Mouse (Mus musculus): ENCODE data around the gene Tcp1.
A peak's percentile ranks its signal among the peaks of the same experiment; 100 is the strongest.
"Not testable (repeated sequence)": the region's sequence is repeated elsewhere in the genome, so short reads cannot be mapped to it uniquely, and the experiment has no call there.

The Tcp1 gene

DNA sequence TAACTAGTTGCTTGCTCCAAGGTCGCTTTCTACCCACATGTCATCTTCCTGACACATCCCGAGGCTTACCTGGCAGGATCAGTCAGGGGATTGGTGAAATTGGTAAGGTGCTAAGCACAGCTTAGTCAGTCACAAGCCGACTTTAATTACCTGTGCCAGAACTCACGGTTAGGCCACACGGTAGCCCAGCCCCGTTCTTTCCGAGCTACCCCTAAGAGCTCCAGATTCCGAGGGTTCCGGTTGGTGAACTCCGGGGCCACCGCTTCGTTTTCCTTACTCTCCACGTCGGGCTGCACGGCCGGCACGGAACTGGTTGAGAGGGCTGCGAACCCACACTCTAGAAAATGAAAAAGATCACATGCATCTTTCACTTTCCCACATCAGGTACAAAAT, at the start of gene Tcp1:
TSS of gene Tcp1 (plus strand) at position 214 of the 393 bp plus-strand sequence.
- no peak for DNase-seq (ENCODE audit: low spot score in 2 of 2)

- DNase-seq (ENCODE audit: low spot score in 2 of 2): peak; percentile 49 to 76
These were observed 48.6 kb upstream of the Tcp1 start for GRCm38 (mm10) chr17:12866853-12867252.

GRCm38 (mm10) chr17:12868043-12868442, 47.5 kb upstream of the Tcp1 start, which contains the start of gene Mas1:
TSS of gene Mas1 (minus strand) at chr17:12868143.
- DNase-seq (ENCODE audit: low spot score in 2 of 2): no peak

DNA sequence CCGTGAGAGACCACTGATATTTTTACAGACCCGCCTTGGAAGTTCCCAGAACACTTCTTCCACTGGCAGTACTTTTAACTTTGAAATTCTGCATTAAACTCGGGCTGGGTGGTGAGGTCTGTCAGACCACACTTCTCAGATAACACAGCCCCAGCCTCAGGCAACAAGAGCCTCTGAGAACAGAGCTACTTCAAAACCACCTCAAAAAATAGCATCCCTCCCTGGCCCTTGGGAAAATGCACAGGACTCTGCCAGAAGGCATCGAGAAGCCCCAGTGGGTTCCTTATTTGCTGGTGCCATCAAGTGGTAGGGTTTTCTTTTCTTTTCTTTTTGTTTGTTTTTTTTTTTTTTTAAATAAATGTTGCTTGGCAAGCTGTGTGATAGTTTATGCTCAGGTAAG, 46.9 kb upstream of the Tcp1 start:
- DNase-seq (ENCODE audit: low spot score in 2 of 2): no peak

- DNase-seq (ENCODE audit: low spot score in 2 of 2): peak in 1 of 2 experiments; percentile 52
These were observed 43.0 kb upstream of the Tcp1 start for GRCm38 (mm10) chr17:12872275-12873028.

GRCm38 (mm10) chr17:12875734-12876133, 39.8 kb upstream of the Tcp1 start, which contains the start of gene Mrgprh:
TSS of gene Mrgprh (plus strand) at chr17:12876034.
- no peak for DNase-seq (ENCODE audit: low spot score in 2 of 2)

GRCm38 (mm10) chr17:12880178-12880577, 35.3 kb upstream of the Tcp1 start:
- peak; percentile 42 to 92 for DNase-seq (ENCODE audit: low spot score in 2 of 2)

DNA sequence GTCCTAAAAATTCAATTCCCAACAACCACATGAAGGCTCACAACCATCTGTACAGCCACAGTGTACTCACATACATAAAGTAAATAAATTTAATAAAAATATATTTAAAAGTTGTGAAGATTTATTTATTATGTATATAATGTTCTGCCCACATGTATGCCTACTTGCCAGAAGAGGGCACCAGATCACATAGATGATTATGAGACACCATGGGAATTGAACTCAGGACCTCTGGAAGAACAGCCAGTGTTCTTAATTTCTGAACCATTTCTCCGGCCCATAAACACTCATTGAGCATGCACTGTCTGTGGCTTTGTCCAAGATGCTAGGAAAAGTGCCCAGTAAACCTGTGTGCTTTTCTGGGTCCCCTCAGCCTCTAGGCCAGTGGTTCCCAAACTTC, 34.3 kb upstream of the Tcp1 start:
- no peak for DNase-seq (ENCODE audit: low spot score in 2 of 2)

GRCm38 (mm10) chr17:12886620-12887019, 28.9 kb upstream of the Tcp1 start:
- no peak for DNase-seq (ENCODE audit: low spot score in 2 of 2)

GRCm38 (mm10) chr17:12887021-12887775, 28.3 kb upstream of the Tcp1 start:
- no peak for DNase-seq (ENCODE audit: low spot score in 2 of 2)

- no peak for DNase-seq (ENCODE audit: low spot score in 2 of 2)
These were observed 24.4 kb upstream of the Tcp1 start for GRCm38 (mm10) chr17:12891054-12891453.

DNA sequence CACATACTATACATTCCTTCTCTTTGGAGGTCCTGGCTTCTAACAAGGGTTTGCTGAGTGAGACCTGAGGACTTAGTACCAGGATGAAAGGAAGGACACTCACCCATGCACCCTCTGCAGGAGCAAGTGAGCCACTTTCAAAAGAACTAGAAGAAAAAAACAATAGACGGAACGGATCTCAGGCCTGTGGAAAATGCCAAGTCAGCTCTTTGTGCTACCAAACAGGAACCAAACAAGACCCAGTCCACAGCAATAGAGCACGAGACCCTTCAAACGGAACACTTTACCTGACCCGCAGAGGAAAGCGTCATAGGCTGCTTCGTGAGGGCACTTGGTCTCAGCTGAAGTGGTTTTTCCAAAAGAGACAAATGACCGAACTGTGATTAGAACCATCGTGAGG, 23.5 kb upstream of the Tcp1 start:
- no peak for DNase-seq (ENCODE audit: low spot score in 2 of 2)

DNA sequence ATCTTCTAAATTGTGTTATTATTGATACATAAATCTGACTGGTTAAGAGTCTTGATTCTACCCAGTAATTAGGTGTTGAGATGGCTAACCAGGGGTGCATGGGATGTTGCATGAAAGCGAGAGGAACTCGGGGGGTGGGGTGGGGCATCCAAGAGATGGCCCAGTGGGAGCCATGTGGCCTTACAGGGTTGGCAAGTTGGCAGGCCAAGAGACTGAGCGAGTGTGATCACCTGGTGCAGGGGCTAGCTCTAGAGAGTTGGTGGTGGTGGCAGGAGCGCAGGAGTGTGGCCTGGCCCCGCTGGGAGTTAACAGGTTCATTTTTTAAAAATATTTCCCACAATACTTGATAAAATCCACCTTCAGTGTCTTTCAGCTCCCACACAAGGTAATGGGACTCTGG, 17.8 kb upstream of the Tcp1 start:
- no peak for DNase-seq (ENCODE audit: low spot score in 2 of 2)

- not testable (repeated sequence) for DNase-seq (ENCODE audit: low spot score in 2 of 2)
These were observed 16.9 kb upstream of the Tcp1 start for GRCm38 (mm10) chr17:12898607-12899006.

GRCm38 (mm10) chr17:12902291-12902690, 13.2 kb upstream of the Tcp1 start:
- no peak for DNase-seq (ENCODE audit: low spot score in 2 of 2)

GRCm38 (mm10) chr17:12903372-12904333, 11.8 kb upstream of the Tcp1 start:
- DNase-seq (ENCODE audit: low spot score in 2 of 2): no peak

GRCm38 (mm10) chr17:12904349-12904748, 11.2 kb upstream of the Tcp1 start:
- no peak for DNase-seq (ENCODE audit: low spot score in 2 of 2)

GRCm38 (mm10) chr17:12905810-12906209, 9.7 kb upstream of the Tcp1 start:
- DNase-seq (ENCODE audit: low spot score in 2 of 2): no peak

GRCm38 (mm10) chr17:12906436-12906835, 9.1 kb upstream of the Tcp1 start:
- DNase-seq (ENCODE audit: low spot score in 2 of 2): no peak

DNA sequence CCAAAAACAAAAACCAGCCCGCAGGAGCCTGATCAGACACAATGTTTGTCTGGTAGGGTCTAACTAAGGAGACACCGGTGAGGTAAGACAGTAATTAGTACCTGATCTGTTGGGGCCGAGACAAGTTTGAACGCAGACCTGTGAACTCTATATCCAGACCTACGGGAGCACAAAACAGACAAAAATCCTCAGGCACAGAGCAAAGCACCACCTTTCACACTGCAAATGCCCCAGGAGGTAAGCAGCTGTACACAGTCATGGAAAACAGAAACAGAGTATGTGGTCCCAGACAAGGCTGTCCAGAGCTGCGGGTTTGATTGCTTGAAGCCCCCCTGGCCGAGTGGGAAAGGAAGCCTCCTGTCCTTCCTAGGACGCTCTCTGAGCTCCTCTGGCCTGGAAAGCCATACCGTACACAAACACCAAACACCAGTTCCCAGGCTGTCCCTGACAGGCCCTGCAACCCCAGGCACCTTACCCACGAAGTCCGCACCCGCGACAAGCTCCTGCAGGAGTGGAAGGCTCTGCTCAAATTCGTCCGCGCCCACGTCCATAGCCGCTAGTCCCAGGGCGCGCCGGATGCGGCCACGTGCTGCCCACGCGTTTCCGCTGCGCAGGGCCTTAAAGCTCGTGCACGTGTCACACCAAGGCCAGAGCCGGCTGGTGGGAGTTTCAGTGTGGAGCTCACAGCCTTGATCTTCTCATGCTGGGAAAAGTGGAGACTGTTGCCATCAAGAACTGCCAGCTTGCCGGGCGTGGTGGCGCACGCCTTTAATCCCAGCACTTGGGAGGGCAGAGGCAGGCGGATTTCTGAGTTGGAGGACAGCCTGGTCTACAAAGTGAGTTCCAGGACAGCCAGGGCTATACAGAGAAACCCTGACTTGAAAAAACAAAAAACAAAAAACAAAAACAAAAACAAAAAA, 5.9 kb upstream of the Tcp1 start, which contains the start of gene Pnldc1:
TSS of gene Pnldc1 (minus strand) at position 870 of the 920 bp plus-strand sequence.
- no peak for DNase-seq (ENCODE audit: low spot score in 2 of 2)

- no peak for DNase-seq (ENCODE audit: low spot score in 2 of 2)
These were observed 5.1 kb upstream of the Tcp1 start for GRCm38 (mm10) chr17:12910391-12910790.

Data from left cerebral cortex, adult 9 months (tissue).